Mouse (Mus musculus) CH12.LX (cell line): ENCODE measurements around the gene Tcf7. TPM values are rescaled to one million over a fixed set of nuclear protein-coding genes. Genes with fewer than 3 reads are reported as not detected.

Experiments
- DNase-seq: peaks from one replicate; pipeline ENCODE4 v3.0.0-alpha.2; 2013; ENCODE audit errors: extremely low read depth
- H3K27ac ChIP-seq: 2 replicates; pipeline ENCODE4 v1.5.1; 2012; ENCODE audit warnings: low read depth, mild to moderate bottlenecking, control low read depth, moderate library complexity; ENCODE audit not compliant: insufficient read depth
- H3K27me3 ChIP-seq: replicated peaks from 2 replicates; pipeline ENCODE3; 2012; ENCODE audit warnings: inconsistent platforms
- H3K36me3 ChIP-seq, 2 experiments: replicated peaks in 1 of 2; 2 replicates each; pipeline versions ENCODE3 to v1.6.1; 2012; ENCODE audit warnings: inconsistent platforms in 1 of 2, low read length in 1 of 2, mild to moderate bottlenecking in 1 of 2, mixed read lengths in 1 of 2, moderate library complexity in 1 of 2; ENCODE audit not compliant: control insufficient read depth in 1 of 2, insufficient read depth in 1 of 2
- H3K4me1 ChIP-seq, 2 experiments: 2 replicates each; pipeline ENCODE4 v1.6.1; 2012; ENCODE audit warnings: inconsistent platforms in 1 of 2, moderate library complexity in 1 of 2; ENCODE audit not compliant: insufficient read depth in 2 of 2, control insufficient read depth in 1 of 2
- H3K4me2 ChIP-seq: 2 replicates; pipeline ENCODE4 v1.6.1; 2012; ENCODE audit warnings: low read depth, mild to moderate bottlenecking, control low read depth; ENCODE audit not compliant: poor library complexity, insufficient read depth, severe bottlenecking
- H3K4me3 ChIP-seq, 3 experiments: fragments of 150-350 bp in 1 of 3; sonication (generic) in 1 of 3; replicated peaks in 1 of 3; 2 replicates each; pipeline versions ENCODE3 to v1.5.1; 2011 to 2012; ENCODE audit warnings: low read depth in 2 of 3, low read length in 2 of 3, mild to moderate bottlenecking in 2 of 3, moderate library complexity in 2 of 3, control low read depth in 1 of 3, improper control_type of control experiment in 1 of 3, inconsistent platforms in 1 of 3, mixed read lengths in 1 of 3; ENCODE audit not compliant: poor library complexity in 1 of 3
- H3K79me2 ChIP-seq: replicated peaks from 2 replicates; pipeline ENCODE4 v1.6.1; 2012; ENCODE audit warnings: mild to moderate bottlenecking, moderate library complexity; ENCODE audit not compliant: control insufficient read depth, poor library complexity, insufficient read depth, severe bottlenecking; ENCODE audit errors: extremely low read depth
- H3K9ac ChIP-seq: 2 replicates; pipeline ENCODE4 v1.6.1; 2012; ENCODE audit warnings: low read depth, mild to moderate bottlenecking, control low read depth, moderate library complexity; ENCODE audit not compliant: insufficient read depth
- H3K9me3 ChIP-seq: replicated peaks from 2 replicates; pipeline ENCODE3; 2012; ENCODE audit warnings: low read length, inconsistent platforms, mixed read lengths
- BHLHE40 ChIP-seq: IDR thresholded peaks from 2 replicates; pipeline ENCODE4 v1.6.1; 2011; ENCODE audit warnings: mild to moderate bottlenecking, low read depth, low read length, improper control_type of control experiment
- CHD1 ChIP-seq: IDR thresholded peaks from 2 replicates; pipeline ENCODE4 v1.6.1; 2012; ENCODE audit warnings: low read depth, low read length, improper control_type of control experiment, inconsistent platforms
- CTCF ChIP-seq, 2 experiments: IDR thresholded peaks in 1 of 2; conservative IDR thresholded peaks in 1 of 2; 2 replicates each; pipeline ENCODE4 v1.5.1; 2011 to 2012; ENCODE audit warnings: low read depth in 2 of 2, low read length in 2 of 2, improper control_type of control experiment in 1 of 2, inconsistent platforms in 1 of 2, mild to moderate bottlenecking in 1 of 2, moderate library complexity in 1 of 2
- ELF1 ChIP-seq: IDR thresholded peaks from 2 replicates; pipeline ENCODE4 v1.6.1; 2014; ENCODE audit warnings: low read depth, mild to moderate bottlenecking, inconsistent platforms, low read length, improper control_type of control experiment
- HCFC1 ChIP-seq: IDR thresholded peaks from 2 replicates; pipeline ENCODE4 v1.6.1; 2012; ENCODE audit warnings: low read depth, mild to moderate bottlenecking, inconsistent platforms, low read length, improper control_type of control experiment
- JUND ChIP-seq: conservative IDR thresholded peaks from 2 replicates; pipeline ENCODE4 v1.6.1; 2011; ENCODE audit warnings: low read depth, low read length, improper control_type of control experiment
- KAT2A ChIP-seq: IDR thresholded peaks from 2 replicates; pipeline ENCODE4 v1.6.1; 2012; ENCODE audit warnings: low read length, improper control_type of control experiment, inconsistent platforms; ENCODE audit not compliant: insufficient replicate concordance
- MAFK ChIP-seq: IDR thresholded peaks from 2 replicates; pipeline ENCODE4 v1.6.1; 2011; ENCODE audit warnings: low read length, improper control_type of control experiment; ENCODE audit not compliant: insufficient replicate concordance
- MAX ChIP-seq: IDR thresholded peaks from 2 replicates; pipeline ENCODE4 v1.6.1; 2011; ENCODE audit warnings: low read length, improper control_type of control experiment
- MAZ ChIP-seq: IDR thresholded peaks from 2 replicates; pipeline ENCODE4 v1.6.1; 2012; ENCODE audit warnings: low read depth, mild to moderate bottlenecking, inconsistent platforms, low read length, improper control_type of control experiment, moderate library complexity
- MXI1 ChIP-seq: IDR thresholded peaks from 2 replicates; pipeline ENCODE4 v1.6.1; 2011; ENCODE audit warnings: mild to moderate bottlenecking, low read depth, low read length, improper control_type of control experiment
- MYC ChIP-seq: IDR thresholded peaks from 2 replicates; pipeline ENCODE4 v1.6.1; 2011; ENCODE audit warnings: low read depth, mild to moderate bottlenecking, improper control_type of control experiment, low read length
- NRF1 ChIP-seq: IDR thresholded peaks from 2 replicates; pipeline ENCODE4 v1.6.1; 2014; ENCODE audit warnings: low read depth, mild to moderate bottlenecking, inconsistent platforms, low read length, improper control_type of control experiment, moderate library complexity
- POLR2A ChIP-seq: IDR thresholded peaks from 2 replicates; pipeline ENCODE4 v1.6.1; 2011; ENCODE audit warnings: low read depth, mild to moderate bottlenecking, improper control_type of control experiment, low read length
- RAD21 ChIP-seq: IDR thresholded peaks from 2 replicates; pipeline ENCODE4 v1.6.1; 2011; ENCODE audit warnings: low read depth, mild to moderate bottlenecking, low read length, improper control_type of control experiment, moderate library complexity
- RCOR1 ChIP-seq: conservative IDR thresholded peaks from 2 replicates; pipeline ENCODE4 v1.6.1; 2012; ENCODE audit warnings: low read depth, mild to moderate bottlenecking, inconsistent platforms, low read length, improper control_type of control experiment
- TCF12 ChIP-seq: IDR thresholded peaks from 2 replicates; pipeline ENCODE4 v1.6.1; 2014; ENCODE audit warnings: low read depth, mild to moderate bottlenecking, inconsistent platforms, low read length, improper control_type of control experiment
- USF1 ChIP-seq: IDR thresholded peaks from 2 replicates; pipeline ENCODE4 v1.6.1; 2014; ENCODE audit warnings: low read depth, mild to moderate bottlenecking, inconsistent platforms, low read length, improper control_type of control experiment
- ZC3H11A ChIP-seq: IDR thresholded peaks from 2 replicates; pipeline ENCODE4 v1.6.1; 2012; ENCODE audit warnings: low read depth, mild to moderate bottlenecking, inconsistent platforms, low read length, improper control_type of control experiment
- ZKSCAN1 ChIP-seq: IDR thresholded peaks from 2 replicates; pipeline ENCODE4 v1.6.1; 2012; ENCODE audit warnings: low read depth, inconsistent platforms, low read length, improper control_type of control experiment, borderline replicate concordance
- ZNF384 ChIP-seq: IDR thresholded peaks from 2 replicates; pipeline ENCODE4 v1.6.1; 2012; ENCODE audit warnings: low read depth, low read length, improper control_type of control experiment, inconsistent platforms
- dilution Hi-C: fragments of 300-500 bp; cut with MboI; formaldehyde crosslinking; loops from 2 replicates; pipeline ENCODE4 v1.14.3; 2020; ENCODE audit warnings: low sequenced_read_pairs; ENCODE audit not compliant: extremely low pct_unique_long_range_greater_than_20kb, extremely low pct_ligation_motif_present
- in situ Hi-C: fragments of 300-500 bp; cut with MboI; formaldehyde crosslinking; loops from 3 replicates; pipeline ENCODE4 v1.14.3; 2019; ENCODE audit warnings: low sequenced_read_pairs, low pct_ligation_motif_present, low pct_unique_long_range_greater_than_20kb, mixed read lengths
- polyA plus RNA-seq: library from polyadenylated mRNA; unstranded; fragments of >175 nt; gene quantifications from 2 replicates; pipeline ENCODE4 v1.2.1, GENCODE M21; 2012; ENCODE audit warnings: low read depth; ENCODE audit not compliant: insufficient read length
- total RNA-seq, 2 experiments: library from RNA; depleted of rRNA; stranded (reverse); fragments of 300-350 nt in 1 of 2; fragments of >200 nt in 1 of 2; gene quantifications; 2 replicates each; pipeline ENCODE4 v1.2.3; 2012 to 2014

The Tcf7 gene
- total RNA-seq (2012; rRNA removed) (0.46 and 0.55 TPM in 2 replicates), total RNA-seq (2014; rRNA removed) (0.77 and 0.85 TPM in 2 replicates), polyA plus RNA-seq (4.4 and 5.5 TPM in 2 replicates)

DNA sequence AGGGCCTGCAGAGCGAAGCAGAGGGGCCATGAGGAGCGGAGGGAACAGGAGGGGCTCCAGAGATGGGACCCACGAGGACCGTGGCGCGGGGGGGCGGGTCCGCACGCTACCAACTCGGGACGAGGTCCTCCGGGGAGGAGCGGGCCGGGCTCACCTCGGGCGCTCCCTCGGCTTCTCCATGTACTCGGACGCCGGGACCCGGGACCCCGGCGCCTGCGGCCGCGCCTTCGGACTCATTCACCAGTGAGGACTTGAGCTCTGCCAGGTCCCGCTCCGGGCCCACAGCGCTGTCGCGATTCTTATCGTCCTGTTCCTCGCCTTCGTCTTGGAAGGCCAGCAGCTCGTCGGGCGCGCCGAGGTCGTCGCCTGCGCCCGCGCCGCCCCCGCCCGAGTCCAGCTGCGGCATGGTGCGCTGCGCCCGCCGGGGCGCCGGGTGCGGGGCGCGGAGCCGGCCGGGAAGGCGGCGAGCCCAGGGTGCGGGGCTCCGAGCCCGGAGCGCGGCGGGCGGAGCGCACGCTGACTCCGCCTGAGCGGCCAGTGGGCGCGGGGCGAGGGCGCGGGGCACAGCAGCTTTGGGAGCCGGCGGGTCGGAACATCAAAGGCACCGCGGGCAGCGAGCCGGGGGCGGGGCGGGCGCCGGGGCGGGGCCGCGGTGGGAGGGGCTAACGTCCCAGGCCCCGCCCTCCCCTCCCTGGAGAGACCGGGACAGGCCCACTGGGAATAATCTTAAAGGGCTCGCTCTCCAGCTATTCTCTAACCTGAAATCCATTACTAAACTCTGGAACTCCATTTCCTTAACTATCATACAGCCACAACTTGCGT, at the start of gene Tcf7:
Gene Tcf7, minus strand, starts transcription at position 241 of the 822 bp plus-strand sequence.
- dilution Hi-C loops, result no loop called here
- peak; percentile 45 for DNase-seq
- Histone ChIP-seq H3K27ac (no peak within 1 kb of the TSS), H3K27me3 (peaks cover 40% of the 10 kb centered on the region), H3K4me3 (peak within 1 kb of the TSS in 2 of 3 experiments; percentile 49 to 52), H3K9me3 (no peaks in the 10 kb centered on the region), H3K4me1 (peaks cover 17 to 31% of the 10 kb centered on the region in 2 experiments), H3K79me2 (no peaks in the 10 kb centered on the region), H3K9ac (peak within 1 kb of the TSS; percentile 3; the same call in 1 of the 2 replicates), H3K36me3 (peaks cover 0 to 4% of the 10 kb centered on the region in 2 experiments), H3K4me2 (peak within 1 kb of the TSS; percentile 85)
- 0 out of 2 replicates have a peak, but pooled peaks have one; percentile 50 for TF ChIP-seq KAT2A
- TF ChIP-seq MAX, result no peak
- in situ Hi-C loops, result no loop called here

DNA sequence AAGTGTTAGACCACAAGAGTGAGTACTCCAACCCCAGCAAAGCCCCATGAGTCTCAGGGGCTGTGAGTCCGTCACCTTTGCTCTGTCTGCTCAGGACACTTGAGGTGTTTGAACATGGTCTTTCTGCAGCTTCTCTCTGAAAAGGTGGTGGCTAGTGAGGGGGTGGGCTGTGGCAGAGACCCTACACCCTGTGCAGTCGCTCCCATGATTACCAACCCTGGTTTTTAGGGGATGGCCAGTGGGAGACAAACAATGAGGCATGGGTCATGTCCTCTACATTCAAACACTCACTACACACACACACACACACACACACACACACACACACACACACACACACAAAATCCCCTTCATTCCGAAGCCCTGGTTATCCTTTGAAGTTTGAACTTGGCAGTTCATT, 44.5 kb upstream of the Tcf7 start:
- Histone ChIP-seq H3K27ac (no peak overlapping the region), H3K27me3 (peaks cover 6% of the 10 kb centered on the region), H3K36me3 (no peaks in the 10 kb centered on the region), H3K9ac (no peak overlapping the region), H3K4me3 (no peak overlapping the region), H3K4me1 (peaks cover 19 to 27% of the 10 kb centered on the region in 2 experiments), H3K4me2 (no peak overlapping the region), H3K79me2 (no peaks in the 10 kb centered on the region), H3K9me3 (no peaks in the 10 kb centered on the region)
- no peak for DNase-seq
- in situ Hi-C loops, result no loop called here
- dilution Hi-C loops, result no loop called here
- TF ChIP-seq RCOR1 (no peak), USF1 (no peak), ZNF384 (no peak), TCF12 (no peak), MXI1 (no peak), POLR2A (no peak), NRF1 (no peak), KAT2A (no peak), JUND (no peak), MAZ (no peak), CTCF (conservative IDR thresholded peaks at IDR 0.05 in 1 of 2, IDR thresholded peaks at IDR 0.05 in 1 of 2; ENCODE audit: low read depth in 2 of 2, low read length in 2 of 2) (no peak), ZC3H11A (no peak), MYC (no peak), ELF1 (no peak), HCFC1 (no peak), CHD1 (no peak), ZKSCAN1 (no peak), MAFK (no peak), RAD21 (no peak), BHLHE40 (no peak)
